In the genomic region with DNA sequence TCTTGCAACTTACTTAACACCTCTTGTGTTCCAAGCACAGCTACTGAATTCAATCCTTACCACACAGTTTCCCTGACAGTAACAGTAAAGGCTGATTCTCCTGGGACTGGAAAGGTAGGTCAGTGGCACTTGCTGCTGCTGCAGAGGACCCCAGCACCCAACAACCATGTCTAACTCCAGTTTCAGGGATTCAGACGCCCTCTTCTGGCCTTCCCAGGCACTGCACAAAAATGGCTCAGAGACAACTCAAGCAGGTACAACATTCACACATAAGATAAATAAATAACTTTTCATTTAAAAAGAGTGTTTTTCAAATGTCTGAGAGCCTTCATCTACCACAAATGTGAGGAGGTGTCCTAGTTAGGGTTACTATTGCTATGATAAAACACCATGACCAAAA, we compare ENCODE assay signal across 19 mouse cellular contexts. TPM values are rescaled to one million over a fixed set of nuclear protein-coding genes. Genes with fewer than 3 reads are reported as not detected.
DNase-seq lines count a peak whose midpoint lies in the region; ATAC-seq and TF ChIP-seq lines count a peak whose summit lies in the region.
"Had no signal": no experiment of that assay in that cellular context is flagged by ENCODE, and none has a peak within 500 bp of the region (broad histone marks: within the 10 kb centered on the region; RNA-seq: fewer than 3 reads in every experiment).

No protein-coding gene starts in this region.

- no peaks in the 10 kb centered on the region for H3K27me3 ChIP-seq in lung, embryonic 14.5 days (ENCODE audit: insufficient read depth, low read length)
- H3K27me3 ChIP-seq in MEL (ENCODE audit: control insufficient read depth in 1 of 2, insufficient read depth in 2 of 2, low read length in 2 of 2): no peaks in the 10 kb centered on the region; a peak in 1 of 4 replicates
- H3K27me3 ChIP-seq: embryonic facial prominence, embryonic 13.5 days; forebrain, embryonic 12.5 days; hindbrain, embryonic 15.5 days; lung, embryonic 15.5 days; midbrain, embryonic 15.5 days; neural tube, embryonic 15.5 days had no signal

- H3K27ac ChIP-seq in gastrocnemius, adult 2 months: no peak overlapping the region
- no peak overlapping the region for H3K27ac ChIP-seq in lung, embryonic 14.5 days (ENCODE audit: low read depth)
- H3K27ac ChIP-seq in MEL (ENCODE audit: control insufficient read depth, low read depth, low read length): no peak overlapping the region
- H3K27ac ChIP-seq: embryonic facial prominence, embryonic 13.5 days; forebrain, embryonic 12.5 days; hindbrain, embryonic 15.5 days; lung, embryonic 15.5 days; midbrain, embryonic 15.5 days; neural tube, embryonic 15.5 days had no signal

- no peak for DNase-seq in gastrocnemius, adult 2 months
- DNase-seq in gastrocnemius, adult 8-10 months (ENCODE audit: low spot score in 2 of 2): no peak
- DNase-seq in lung, embryonic 14.5 days: no peak
- DNase-seq in lung, adult 18-20 months: no peak
- peak; percentile 47 for DNase-seq in MEL (ENCODE audit: low read depth, low spot score)
- peak; percentile 7 for DNase-seq in retina, embryonic 14.5 days (ENCODE audit: low spot score)
- no peak for DNase-seq in yolk sac, embryonic 10.5 days (ENCODE audit: low spot score)
- DNase-seq in gastrocnemius, postnatal 25 days: no peak
- DNase-seq: gastrocnemius, postnatal 10 days; kidney, postnatal 14 days; right cerebral cortex, postnatal 14 days had no signal

- no peak overlapping the region for H3K9ac ChIP-seq in lung, embryonic 14.5 days
- H3K9ac ChIP-seq in MEL (ENCODE audit: control insufficient read depth, low read depth, low read length, poor library complexity, severe bottlenecking): no peak overlapping the region
- H3K9ac ChIP-seq: embryonic facial prominence, embryonic 13.5 days; forebrain, embryonic 12.5 days; hindbrain, embryonic 15.5 days; lung, embryonic 15.5 days; midbrain, embryonic 15.5 days; neural tube, embryonic 15.5 days had no signal

- no peaks in the 10 kb centered on the region for H3K9me3 ChIP-seq in lung, embryonic 14.5 days (ENCODE audit: low read depth, low read length)
- no peaks in the 10 kb centered on the region for H3K9me3 ChIP-seq in MEL (replicated peaks; ENCODE audit: insufficient read depth, low read length)
- H3K9me3 ChIP-seq: embryonic facial prominence, embryonic 13.5 days; forebrain, embryonic 12.5 days; hindbrain, embryonic 15.5 days; lung, embryonic 15.5 days; midbrain, embryonic 15.5 days; neural tube, embryonic 15.5 days had no signal

- H3K4me2 ChIP-seq in lung, embryonic 14.5 days: no peak overlapping the region
- H3K4me2 ChIP-seq: embryonic facial prominence, embryonic 13.5 days; forebrain, embryonic 12.5 days; hindbrain, embryonic 15.5 days; lung, embryonic 15.5 days; midbrain, embryonic 15.5 days; neural tube, embryonic 15.5 days had no signal

- no peak overlapping the region for H3K4me3 ChIP-seq in gastrocnemius, adult 2 months
- H3K4me3 ChIP-seq in lung, embryonic 14.5 days (ENCODE audit: low read depth, low read length): no peak overlapping the region
- H3K4me3 ChIP-seq in MEL (ENCODE audit: control insufficient read depth in 1 of 2, insufficient read depth in 1 of 2, low read depth in 2 of 2, low read length in 2 of 2): no peak overlapping the region
- H3K4me3 ChIP-seq: embryonic facial prominence, embryonic 13.5 days; forebrain, embryonic 12.5 days; hindbrain, embryonic 15.5 days; lung, embryonic 15.5 days; midbrain, embryonic 15.5 days; neural tube, embryonic 15.5 days had no signal

- no peaks in the 10 kb centered on the region for H3K4me1 ChIP-seq in lung, embryonic 14.5 days (ENCODE audit: insufficient read depth)
- peaks cover 0 to 9% of the 10 kb centered on the region in 2 experiments; a peak in 2 of 4 replicates for H3K4me1 ChIP-seq in MEL (ENCODE audit: control insufficient read depth in 1 of 2, insufficient read depth in 2 of 2, low read length in 2 of 2)
- H3K4me1 ChIP-seq: embryonic facial prominence, embryonic 13.5 days had no signal

- TF ChIP-seq POLR2A in MEL (IDR thresholded peaks at IDR 0.05; ENCODE audit: control insufficient read depth in 1 of 2, insufficient read depth in 1 of 2, low read depth in 1 of 2, low read length in 2 of 2, poor library complexity in 1 of 2): no peak

- WGBS in lung, embryonic 14.5 days: 0% methylated on average over 1 of the region's 1 CpGs

- ATAC-seq in lung, embryonic 14.5 days (ENCODE audit: insufficient read depth): no peak
- ATAC-seq: midbrain, embryonic 15.5 days had no signal

- peak; percentile 27 for TF ChIP-seq RAD21 in MEL (IDR thresholded peaks at IDR 0.05; ENCODE audit: low read depth, low read length)

- peaks cover 10% of the 10 kb centered on the region for H3K79me2 ChIP-seq in MEL (ENCODE audit: control insufficient read depth, insufficient read depth, low read length, poor library complexity)

- TF ChIP-seq EP300 in MEL (IDR thresholded peaks at IDR 0.05; ENCODE audit: low read depth in 1 of 2, low read length in 2 of 2): no peak

- intact Hi-C loops in gastrocnemius, adult 2 months (cut with DNase I): no loop called here

- peak; percentile 36; the same call in 1 of the 2 replicates for TF ChIP-seq CTCF in gastrocnemius, adult 2 months (IDR thresholded peaks at IDR 0.05)
- peak; percentile 37 for TF ChIP-seq CTCF in lung, embryonic 14.5 days (IDR thresholded peaks at IDR 0.05; ENCODE audit: low read depth)
- peak; percentile 47 to 53 (median 50) for TF ChIP-seq CTCF in MEL (IDR thresholded peaks at IDR 0.05 in 2 of 3, conservative IDR thresholded peaks at IDR 0.05 in 1 of 3; ENCODE audit: control insufficient read depth in 1 of 3, insufficient read depth in 1 of 3, low read depth in 2 of 3, low read length in 3 of 3, poor library complexity in 1 of 3, severe bottlenecking in 1 of 3)

- H3K36me3 ChIP-seq in lung, embryonic 14.5 days (ENCODE audit: insufficient read depth): peaks cover 21% of the 10 kb centered on the region
- peaks cover 0 to 5% of the 10 kb centered on the region in 2 experiments; a peak in 3 of 4 replicates for H3K36me3 ChIP-seq in MEL (ENCODE audit: control insufficient read depth in 1 of 2, insufficient read depth in 2 of 2, low read length in 2 of 2)

TF ChIP-seq in MEL, 35 proteins besides CTCF, POLR2A, EP300 and RAD21:
- 0 out of 2 replicates have a peak, but pooled peaks have one; percentile 23 for TF ChIP-seq ZC3H11A (IDR thresholded peaks at IDR 0.05; ENCODE audit: low read depth, low read length)
- no peak for TF ChIP-seq GATA1 (IDR thresholded peaks at IDR 0.05; ENCODE audit: low read depth, low read length)
- TF ChIP-seq MAZ (IDR thresholded peaks at IDR 0.05; ENCODE audit: low read depth, low read length): no peak
- no peak for TF ChIP-seq ZKSCAN1 (IDR thresholded peaks at IDR 0.05; ENCODE audit: low read depth, low read length)
- no peak for TF ChIP-seq USF1 (IDR thresholded peaks at IDR 0.05; ENCODE audit: low read depth, low read length)
- no peak for TF ChIP-seq HCFC1 (IDR thresholded peaks at IDR 0.05; ENCODE audit: low read depth, low read length)
- no peak for TF ChIP-seq BHLHE40 (IDR thresholded peaks at IDR 0.05; ENCODE audit: borderline replicate concordance, low read depth, low read length)
- TF ChIP-seq MEF2A (IDR thresholded peaks at IDR 0.05; ENCODE audit: extremely low read depth, insufficient replicate concordance, low read depth, low read length, poor library complexity, severe bottlenecking): no peak
- no peak for TF ChIP-seq POLR2AphosphoS5 (IDR thresholded peaks at IDR 0.05; ENCODE audit: borderline replicate concordance, low read depth, low read length)
- TF ChIP-seq ETS1 (IDR thresholded peaks at IDR 0.05; ENCODE audit: low read depth, low read length): no peak
- TF ChIP-seq SMC3 (IDR thresholded peaks at IDR 0.05; ENCODE audit: low read depth, low read length): peak; percentile 37

RNA-seq across cellular contexts. Expression of a gene that starts 1.7 kb away (rescaled TPM):
- total RNA-seq in gastrocnemius, adult 2 months (2021): 10 to 100 TPM; 12.1 to 17.2 TPM
- 10 to 100 TPM; 12.2 to 17.6 (median 14.3) TPM for total RNA-seq in gastrocnemius, adult 8-10 months (2022)
- 25.9 and 27.3 TPM in 2 replicates for polyA plus RNA-seq in lung, embryonic 14.5 days (2014; fragmentation: Nextera tagmentation; extraction: Ambion mirVana)
- 33.1 and 46.4 TPM in 2 replicates for total RNA-seq in MEL (2012; rRNA removed)
- 10 to 100 TPM in 1 of 2 experiments, not detected in 1; 24.0 TPM for polyA plus RNA-seq in MEL (2012; ENCODE audit: insufficient read depth in 1 of 2, insufficient read length in 2 of 2, low read depth in 1 of 2, low replicate concordance in 2 of 2, missing spikeins in 1 of 2)
- total RNA-seq in gastrocnemius, postnatal 25 days (2021): 10 to 100 TPM; 14.9 to 16.5 TPM

RNA-seq across cellular contexts. Expression of a gene that starts 13.3 kb away (rescaled TPM):
- total RNA-seq in gastrocnemius, adult 2 months (2021): 1 to 10 TPM; 1.5 to 3.7 TPM
- 1 to 10 TPM in 3 of 4 experiments, under 1 TPM in 1; 0.67 to 3.4 (median 2.3) TPM for total RNA-seq in gastrocnemius, adult 8-10 months (2022)
- polyA plus RNA-seq in lung, embryonic 14.5 days (2014; fragmentation: Nextera tagmentation; extraction: Ambion mirVana): 9.5 and 13.6 TPM in 2 replicates
- total RNA-seq in MEL (2012; rRNA removed): 0.19 TPM in 1 of 2 replicates, not detected in the other
- polyA plus RNA-seq in MEL (2012; ENCODE audit: insufficient read depth in 1 of 2, insufficient read length in 2 of 2, low read depth in 1 of 2, low replicate concordance in 2 of 2, missing spikeins in 1 of 2): under 1 TPM in 1 of 2 experiments, not detected in 1; 0.01 TPM
- 1 to 10 TPM; 1.5 to 2.2 TPM for total RNA-seq in gastrocnemius, postnatal 25 days (2021)

RNA-seq across cellular contexts. Expression of a gene that starts 49.6 kb away (rescaled TPM):
- total RNA-seq in gastrocnemius, adult 2 months (2021): not detected
- under 1 TPM in 1 of 4 experiments, not detected in 3; 0.34 TPM for total RNA-seq in gastrocnemius, adult 8-10 months (2022)
- polyA plus RNA-seq in lung, embryonic 14.5 days (2014; fragmentation: Nextera tagmentation; extraction: Ambion mirVana): 0.39 and 0.97 TPM in 2 replicates
- not detected in 2 replicates for total RNA-seq in MEL (2012; rRNA removed)
- polyA plus RNA-seq in MEL (2012; ENCODE audit: insufficient read depth in 1 of 2, insufficient read length in 2 of 2, low read depth in 1 of 2, low replicate concordance in 2 of 2, missing spikeins in 1 of 2): not detected
- not detected for total RNA-seq in gastrocnemius, postnatal 25 days (2021)
- total RNA-seq: left cerebral cortex, adult 8-10 months had no signal
- polyA plus RNA-seq: hindbrain, embryonic 15.5 days; midbrain, embryonic 15.5 days; neural tube, embryonic 15.5 days; urinary bladder, adult 2 months had no signal

RNA-seq across cellular contexts. Expression of a gene that starts 54.3 kb away (rescaled TPM):
- 10 to 100 TPM; 17.8 to 24.8 TPM for total RNA-seq in gastrocnemius, adult 2 months (2021)
- 10 to 100 TPM; 11.6 to 17.2 (median 16.7) TPM for total RNA-seq in gastrocnemius, adult 8-10 months (2022)
- polyA plus RNA-seq in lung, embryonic 14.5 days (2014; fragmentation: Nextera tagmentation; extraction: Ambion mirVana): 54.3 TPM in 2 replicates
- 51.4 and 64.2 TPM in 2 replicates for total RNA-seq in MEL (2012; rRNA removed)
- 100 to 1,000 TPM in 1 of 2 experiments, not detected in 1; 153 TPM for polyA plus RNA-seq in MEL (2012; ENCODE audit: insufficient read depth in 1 of 2, insufficient read length in 2 of 2, low read depth in 1 of 2, low replicate concordance in 2 of 2, missing spikeins in 1 of 2)
- 10 to 100 TPM; 20.6 to 22.3 TPM for total RNA-seq in gastrocnemius, postnatal 25 days (2021)

Comparison
In these comparisons a context has a peak if more than half of its experiments do, and no peak if none do; other contexts are left out.
1. DNase-seq: peak in MEL (single experiment) and retina, embryonic 14.5 days (single experiment); none in gastrocnemius, adult 2 months (single experiment), gastrocnemius, adult 8-10 months (0 of 2), lung, embryonic 14.5 days (single experiment), lung, adult 18-20 months (0 of 2), yolk sac, embryonic 10.5 days (single experiment) and gastrocnemius, postnatal 25 days (single experiment).
2. Peak in every context shown above with its lines, with median percentiles within 50 percentile points of each other: CTCF ChIP-seq.